Mouse (Mus musculus): Measurements from ENCODE around the gene Ccdc63. TPM values are rescaled to one million over a fixed set of nuclear protein-coding genes. Genes with fewer than 3 reads are reported as not detected.
"Not testable (repeated sequence)": the region's sequence is repeated elsewhere in the genome, so short reads cannot be mapped to it uniquely, and the experiment has no call there.

Gene Ccdc63
- polyA plus RNA-seq, 1 experiment from 2014 or later: 0.56 TPM

- Histone ChIP-seq H3K4me1 (ENCODE audit: control insufficient read depth, insufficient read depth, low read length) (peaks cover 31% of the 10 kb centered on the region), H3K4me3 (ENCODE audit: low read length) (no peak overlapping the region), H3K4me2 (ENCODE audit: low read depth, low read length) (no peak overlapping the region), H3K9me3 (replicated peaks; ENCODE audit: control insufficient read depth, low read length) (no peaks in the 10 kb centered on the region), H3K27me3 (ENCODE audit: control insufficient read depth, insufficient read depth, low read length) (no peaks in the 10 kb centered on the region), H3K36me3 (ENCODE audit: control insufficient read depth, insufficient read depth) (no peaks in the 10 kb centered on the region), H3K27ac (ENCODE audit: low read length) (no peak overlapping the region), H3K9ac (ENCODE audit: low read length) (no peak overlapping the region)
- ATAC-seq (replicated peaks; ENCODE audit: extremely low read depth, insufficient read depth, low FRiP score): no peak
Observed at GRCm38 (mm10) chr5:122155613-122156012, 15.0 kb upstream of the Ccdc63 start.

GRCm38 (mm10) chr5:122154782-122155181 lies 14.2 kb upstream of the Ccdc63 start:
- no peak overlapping the region for H3K4me3 ChIP-seq (ENCODE audit: low read length)
- H3K4me1 ChIP-seq (ENCODE audit: control insufficient read depth, insufficient read depth, low read length): peaks cover 23% of the 10 kb centered on the region
- H3K27ac ChIP-seq (ENCODE audit: low read length): peak overlapping the region; percentile 66
- H3K27me3 ChIP-seq (ENCODE audit: control insufficient read depth, insufficient read depth, low read length): no peaks in the 10 kb centered on the region
- WGBS: 44% methylated on average over 3 of the region's 3 CpGs
- no peak overlapping the region for H3K9ac ChIP-seq (ENCODE audit: low read length)
- H3K9me3 ChIP-seq (replicated peaks; ENCODE audit: control insufficient read depth, low read length): no peaks in the 10 kb centered on the region
- no peak for ATAC-seq (replicated peaks; ENCODE audit: extremely low read depth, insufficient read depth, low FRiP score)
- H3K36me3 ChIP-seq (ENCODE audit: control insufficient read depth, insufficient read depth): no peaks in the 10 kb centered on the region
- H3K4me2 ChIP-seq (ENCODE audit: low read depth, low read length): no peak overlapping the region

GRCm38 (mm10) chr5:122154006-122154405 lies 13.4 kb upstream of the Ccdc63 start:
- Histone ChIP-seq H3K4me2 (ENCODE audit: low read depth, low read length) (no peak overlapping the region), H3K27me3 (ENCODE audit: control insufficient read depth, insufficient read depth, low read length) (no peaks in the 10 kb centered on the region), H3K9me3 (replicated peaks; ENCODE audit: control insufficient read depth, low read length) (no peaks in the 10 kb centered on the region), H3K36me3 (ENCODE audit: control insufficient read depth, insufficient read depth) (no peaks in the 10 kb centered on the region), H3K4me3 (ENCODE audit: low read length) (no peak overlapping the region), H3K4me1 (ENCODE audit: control insufficient read depth, insufficient read depth, low read length) (peaks cover 18% of the 10 kb centered on the region), H3K9ac (ENCODE audit: low read length) (no peak overlapping the region), H3K27ac (ENCODE audit: low read length) (no peak overlapping the region)
- ATAC-seq (replicated peaks; ENCODE audit: extremely low read depth, insufficient read depth, low FRiP score): no peak
- WGBS: 42% methylated on average over 11 of the region's 14 CpGs

- H3K27me3 ChIP-seq (ENCODE audit: control insufficient read depth, insufficient read depth, low read length); H3K4me3 ChIP-seq (ENCODE audit: low read length); ATAC-seq (replicated peaks; ENCODE audit: extremely low read depth, insufficient read depth, low FRiP score); H3K36me3 ChIP-seq (ENCODE audit: control insufficient read depth, insufficient read depth); H3K27ac ChIP-seq (ENCODE audit: low read length); H3K9me3 ChIP-seq (replicated peaks; ENCODE audit: control insufficient read depth, low read length); H3K9ac ChIP-seq (ENCODE audit: low read length); H3K4me2 ChIP-seq (ENCODE audit: low read depth, low read length): not testable (repeated sequence)
- 89% methylated on average over 5 of the region's 5 CpGs for WGBS
- peaks cover 16% of the 10 kb centered on the region for H3K4me1 ChIP-seq (ENCODE audit: control insufficient read depth, insufficient read depth, low read length)
Observed at GRCm38 (mm10) chr5:122152508-122152907, 11.9 kb upstream of the Ccdc63 start.

GRCm38 (mm10) chr5:122149259-122149658 lies 8.6 kb upstream of the Ccdc63 start:
- no peak overlapping the region for H3K27ac ChIP-seq (ENCODE audit: low read length)
- no peak overlapping the region for H3K4me3 ChIP-seq (ENCODE audit: low read length)
- no peak overlapping the region for H3K4me2 ChIP-seq (ENCODE audit: low read depth, low read length)
- H3K27me3 ChIP-seq (ENCODE audit: control insufficient read depth, insufficient read depth, low read length): no peaks in the 10 kb centered on the region
- WGBS: 56% methylated on average over 4 of the region's 4 CpGs
- H3K9ac ChIP-seq (ENCODE audit: low read length): no peak overlapping the region
- H3K9me3 ChIP-seq (replicated peaks; ENCODE audit: control insufficient read depth, low read length): no peaks in the 10 kb centered on the region
- no peaks in the 10 kb centered on the region for H3K36me3 ChIP-seq (ENCODE audit: control insufficient read depth, insufficient read depth)
- H3K4me1 ChIP-seq (ENCODE audit: control insufficient read depth, insufficient read depth, low read length): peaks cover 6% of the 10 kb centered on the region
- no peak for ATAC-seq (replicated peaks; ENCODE audit: extremely low read depth, insufficient read depth, low FRiP score)

- H3K36me3 ChIP-seq (ENCODE audit: control insufficient read depth, insufficient read depth): no peaks in the 10 kb centered on the region
- H3K9ac ChIP-seq (ENCODE audit: low read length): no peak overlapping the region
- 67% methylated on average over 1 of the region's 1 CpGs for WGBS
Observed at GRCm38 (mm10) chr5:122148107-122148506, 7.5 kb upstream of the Ccdc63 start.

GRCm38 (mm10) chr5:122146609-122147008 lies 6.0 kb upstream of the Ccdc63 start:
- Histone ChIP-seq H3K4me2 (ENCODE audit: low read depth, low read length) (no peak overlapping the region), H3K9me3 (replicated peaks; ENCODE audit: control insufficient read depth, low read length) (no peaks in the 10 kb centered on the region), H3K36me3 (ENCODE audit: control insufficient read depth, insufficient read depth) (no peaks in the 10 kb centered on the region), H3K9ac (ENCODE audit: low read length) (peak overlapping the region; percentile 26; the same call in 1 of the 2 replicates), H3K27ac (ENCODE audit: low read length) (peak overlapping the region; percentile 86), H3K27me3 (ENCODE audit: control insufficient read depth, insufficient read depth, low read length) (no peaks in the 10 kb centered on the region), H3K4me1 (ENCODE audit: control insufficient read depth, insufficient read depth, low read length) (peaks cover 14% of the 10 kb centered on the region), H3K4me3 (ENCODE audit: low read length) (no peak overlapping the region)
- ATAC-seq (replicated peaks; ENCODE audit: extremely low read depth, insufficient read depth, low FRiP score): no peak

More at GRCm38 (mm10) chr5:122148107-122148506, 7.5 kb upstream of the Ccdc63 start:
- no peak overlapping the region for H3K27ac ChIP-seq (ENCODE audit: low read length)
- H3K27me3 ChIP-seq (ENCODE audit: control insufficient read depth, insufficient read depth, low read length): no peaks in the 10 kb centered on the region
- no peak overlapping the region for H3K4me3 ChIP-seq (ENCODE audit: low read length)
- H3K4me2 ChIP-seq (ENCODE audit: low read depth, low read length): no peak overlapping the region
- ATAC-seq (replicated peaks; ENCODE audit: extremely low read depth, insufficient read depth, low FRiP score): no peak
- H3K9me3 ChIP-seq (replicated peaks; ENCODE audit: control insufficient read depth, low read length): no peaks in the 10 kb centered on the region
- H3K4me1 ChIP-seq (ENCODE audit: control insufficient read depth, insufficient read depth, low read length): peaks cover 14% of the 10 kb centered on the region

- H3K4me2 ChIP-seq (ENCODE audit: low read depth, low read length): peak overlapping the region; percentile 50
- WGBS: 45% methylated on average over 10 of the region's 10 CpGs
- no peaks in the 10 kb centered on the region for H3K9me3 ChIP-seq (replicated peaks; ENCODE audit: control insufficient read depth, low read length)
- H3K36me3 ChIP-seq (ENCODE audit: control insufficient read depth, insufficient read depth): no peaks in the 10 kb centered on the region
- H3K4me3 ChIP-seq (ENCODE audit: low read length): no peak overlapping the region; the same call in 1 of the 2 replicates
- peak overlapping the region; percentile 26; the same call in 1 of the 2 replicates for H3K9ac ChIP-seq (ENCODE audit: low read length)
- no peaks in the 10 kb centered on the region for H3K27me3 ChIP-seq (ENCODE audit: control insufficient read depth, insufficient read depth, low read length)
- peak; percentile 42 for ATAC-seq (replicated peaks; ENCODE audit: extremely low read depth, insufficient read depth, low FRiP score)
- H3K27ac ChIP-seq (ENCODE audit: low read length): peak overlapping the region; percentile 86
- peaks cover 14% of the 10 kb centered on the region for H3K4me1 ChIP-seq (ENCODE audit: control insufficient read depth, insufficient read depth, low read length)
Observed at GRCm38 (mm10) chr5:122146056-122146580, 5.5 kb upstream of the Ccdc63 start.

GRCm38 (mm10) chr5:122145381-122146055 lies 4.9 kb upstream of the Ccdc63 start:
- Histone ChIP-seq H3K4me3 (ENCODE audit: low read length) (peak overlapping the region; percentile 31), H3K4me1 (ENCODE audit: control insufficient read depth, insufficient read depth, low read length) (peaks cover 14% of the 10 kb centered on the region), H3K36me3 (ENCODE audit: control insufficient read depth, insufficient read depth) (no peaks in the 10 kb centered on the region), H3K4me2 (ENCODE audit: low read depth, low read length) (peak overlapping the region; percentile 50), H3K9ac (ENCODE audit: low read length) (peak overlapping the region; percentile 44; the same call in 1 of the 2 replicates), H3K27ac (ENCODE audit: low read length) (peak overlapping the region; percentile 86), H3K27me3 (ENCODE audit: control insufficient read depth, insufficient read depth, low read length) (no peaks in the 10 kb centered on the region), H3K9me3 (replicated peaks; ENCODE audit: control insufficient read depth, low read length) (no peaks in the 10 kb centered on the region)
- WGBS: 42% methylated on average over 15 of the region's 15 CpGs
- ATAC-seq (replicated peaks; ENCODE audit: extremely low read depth, insufficient read depth, low FRiP score): peak; percentile 53

All from heart, embryonic 16.5 days (tissue).